ENCODE assay signal across 20 mouse cellular contexts in genomic region chr17:81201052-81201451, GRCm38 (mm10).
A peak's percentile ranks its signal among the peaks of the same experiment; 100 is the strongest.
DNase-seq lines count a peak whose midpoint lies in the region; ATAC-seq lines count a peak whose summit lies in the region.
"Had no signal": no experiment of that assay in that cellular context is flagged by ENCODE, and none has a peak within 500 bp of the region (broad histone marks: within the 10 kb centered on the region; RNA-seq: fewer than 3 reads in every experiment).

No protein-coding gene starts in this region.

- no peaks in the 10 kb centered on the region for H3K9me3 ChIP-seq in kidney, embryonic 15.5 days (replicated peaks)
- no peaks in the 10 kb centered on the region for H3K9me3 ChIP-seq in neural tube, embryonic 15.5 days (replicated peaks)
- H3K9me3 ChIP-seq in embryonic facial prominence, embryonic 10.5 days, result no peaks in the 10 kb centered on the region
- H3K9me3 ChIP-seq: hindbrain, embryonic 12.5 days; midbrain, embryonic 15.5 days had no signal

- peaks cover 13% of the 10 kb centered on the region for H3K4me1 ChIP-seq in kidney, embryonic 15.5 days
- H3K4me1 ChIP-seq in neural tube, embryonic 15.5 days, result no peaks in the 10 kb centered on the region
- H3K4me1 ChIP-seq in embryonic facial prominence, embryonic 10.5 days, result peaks cover 5% of the 10 kb centered on the region
- H3K4me1 ChIP-seq: hindbrain, embryonic 12.5 days; megakaryocyte, embryonic 14.5 days; midbrain, embryonic 15.5 days had no signal

- H3K36me3 ChIP-seq in kidney, embryonic 15.5 days, result no peaks in the 10 kb centered on the region
- H3K36me3 ChIP-seq in neural tube, embryonic 15.5 days, result no peaks in the 10 kb centered on the region
- no peaks in the 10 kb centered on the region for H3K36me3 ChIP-seq in embryonic facial prominence, embryonic 10.5 days (replicated peaks)
- H3K36me3 ChIP-seq: hindbrain, embryonic 12.5 days; midbrain, embryonic 15.5 days had no signal

- no peak overlapping the region for H3K27ac ChIP-seq in kidney, embryonic 15.5 days
- H3K27ac ChIP-seq in neural tube, embryonic 15.5 days (replicated peaks), result no peak overlapping the region
- no peak overlapping the region for H3K27ac ChIP-seq in embryonic facial prominence, embryonic 10.5 days (replicated peaks)
- H3K27ac ChIP-seq: hindbrain, embryonic 12.5 days; left cerebral cortex, adult 2 months; midbrain, embryonic 15.5 days had no signal

- peak overlapping the region; percentile 28; the same call in 1 of the 2 replicates for H3K4me2 ChIP-seq in kidney, embryonic 15.5 days
- H3K4me2 ChIP-seq in neural tube, embryonic 15.5 days, result no peak overlapping the region
- H3K4me2 ChIP-seq: hindbrain, embryonic 12.5 days; midbrain, embryonic 15.5 days had no signal

- H3K4me3 ChIP-seq in kidney, embryonic 15.5 days (replicated peaks), result no peak overlapping the region
- no peak overlapping the region for H3K4me3 ChIP-seq in neural tube, embryonic 15.5 days (replicated peaks)
- H3K4me3 ChIP-seq in embryonic facial prominence, embryonic 10.5 days, result no peak overlapping the region
- H3K4me3 ChIP-seq: hindbrain, embryonic 12.5 days; left cerebral cortex, adult 2 months; megakaryocyte, embryonic 14.5 days; midbrain, embryonic 15.5 days had no signal

- DNase-seq in kidney, adult 11 months, result no peak
- peak; percentile 19 for DNase-seq in neural tube, embryonic 10.5 days (ENCODE audit: extremely low spot score, low spot score)
- DNase-seq in embryonic facial prominence, embryonic 10.5 days (ENCODE audit: low spot score), result peak; percentile 11
- no peak for DNase-seq in gastrocnemius, postnatal 10 days
- DNase-seq: adrenal gland, postnatal 36 days; cerebellum, adult 11 months; cerebellum, postnatal 14 days; gastrocnemius, postnatal 36 days; kidney, postnatal 36 days; liver; lung, postnatal 10 days had no signal

- no peak overlapping the region for H3K9ac ChIP-seq in kidney, embryonic 15.5 days
- no peak overlapping the region for H3K9ac ChIP-seq in neural tube, embryonic 15.5 days (replicated peaks)
- H3K9ac ChIP-seq: hindbrain, embryonic 12.5 days; midbrain, embryonic 15.5 days had no signal

- ATAC-seq in kidney, embryonic 15.5 days (replicated peaks; ENCODE audit: low FRiP score), result peak; percentile 62
- no peak for ATAC-seq in neural tube, embryonic 15.5 days (ENCODE audit: low FRiP score)
- no peak for ATAC-seq in monocyte, adult 5-6 weeks (replicated peaks; ENCODE audit: insufficient number of reproducible peaks, low FRiP score, low TSS enrichment, poor library complexity, severe bottlenecking)
- ATAC-seq: forebrain, embryonic 16.5 days; intestine, postnatal 0 days; midbrain, embryonic 15.5 days had no signal

- 15% methylated on average over 8 of the region's 8 CpGs for WGBS in kidney, embryonic 15.5 days
- 51% methylated on average over 8 of the region's 8 CpGs for WGBS in neural tube, embryonic 15.5 days
- 73% methylated on average over 8 of the region's 8 CpGs for WGBS in embryonic facial prominence, embryonic 10.5 days

- H3K27me3 ChIP-seq in kidney, embryonic 15.5 days, result no peaks in the 10 kb centered on the region
- no peaks in the 10 kb centered on the region for H3K27me3 ChIP-seq in neural tube, embryonic 15.5 days (replicated peaks)
- H3K27me3 ChIP-seq in embryonic facial prominence, embryonic 10.5 days (replicated peaks; ENCODE audit: low read depth, poor library complexity, severe bottlenecking), result no peaks in the 10 kb centered on the region
- H3K27me3 ChIP-seq: hindbrain, embryonic 12.5 days; megakaryocyte, embryonic 14.5 days; midbrain, embryonic 15.5 days had no signal

Comparison
In these comparisons a context has a peak if more than half of its experiments do, and no peak if none do; other contexts are left out.
1. DNase-seq: peak in neural tube, embryonic 10.5 days (single experiment) and embryonic facial prominence, embryonic 10.5 days (single experiment); none in kidney, adult 11 months (single experiment) and gastrocnemius, postnatal 10 days (single experiment).